Mouse (Mus musculus): ENCODE measurements around the gene Usp35. TPM values are rescaled to one million over a fixed set of nuclear protein-coding genes. Genes with fewer than 3 reads are reported as not detected.

Gene Usp35
- polyA plus RNA-seq, 1 experiment from 2014 or later: 5.1 TPM

GRCm38 (mm10) chr7:97309461-97310340, 22.1 kb downstream of the Usp35 start:
- Histone ChIP-seq H3K9ac (no peak overlapping the region), H3K36me3 (peaks cover 70% of the 10 kb centered on the region), H3K4me2 (replicated peaks) (no peak overlapping the region), H3K4me3 (no peak overlapping the region), H3K27ac (no peak overlapping the region), H3K27me3 (no peaks in the 10 kb centered on the region), H3K9me3 (replicated peaks) (no peaks in the 10 kb centered on the region), H3K4me1 (no peaks in the 10 kb centered on the region)
- WGBS: 91% methylated on average over 4 of the region's 4 CpGs
- no peak for ATAC-seq (ENCODE audit: low FRiP score)

GRCm38 (mm10) chr7:97307546-97307945, 24.3 kb downstream of the Usp35 start:
- ATAC-seq (ENCODE audit: low FRiP score): no peak

GRCm38 (mm10) chr7:97306813-97307212, 25.0 kb downstream of the Usp35 start:
- Histone ChIP-seq H3K36me3 (peaks cover 76% of the 10 kb centered on the region), H3K4me1 (no peaks in the 10 kb centered on the region), H3K4me3 (no peak overlapping the region), H3K9ac (no peak overlapping the region), H3K9me3 (replicated peaks) (no peaks in the 10 kb centered on the region), H3K4me2 (replicated peaks) (no peak overlapping the region), H3K27ac (no peak overlapping the region), H3K27me3 (no peaks in the 10 kb centered on the region)
- no peak for ATAC-seq (ENCODE audit: low FRiP score)
- WGBS: 97% methylated on average over 2 of the region's 2 CpGs

More at GRCm38 (mm10) chr7:97307546-97307945, 24.3 kb downstream of the Usp35 start:
- no peak overlapping the region for H3K4me3 ChIP-seq
- no peaks in the 10 kb centered on the region for H3K4me1 ChIP-seq
- H3K9ac ChIP-seq: no peak overlapping the region
- no peaks in the 10 kb centered on the region for H3K27me3 ChIP-seq
- 86% methylated on average over 1 of the region's 1 CpGs for WGBS
- H3K27ac ChIP-seq: no peak overlapping the region
- no peak overlapping the region for H3K4me2 ChIP-seq (replicated peaks)
- H3K36me3 ChIP-seq: peaks cover 81% of the 10 kb centered on the region
- no peaks in the 10 kb centered on the region for H3K9me3 ChIP-seq (replicated peaks)

GRCm38 (mm10) chr7:97305206-97305605, 26.6 kb downstream of the Usp35 start:
- 85% methylated on average over 4 of the region's 4 CpGs for WGBS
- Histone ChIP-seq H3K4me3 (no peak overlapping the region), H3K27me3 (no peaks in the 10 kb centered on the region), H3K27ac (no peak overlapping the region), H3K4me2 (replicated peaks) (no peak overlapping the region), H3K36me3 (peaks cover 60% of the 10 kb centered on the region), H3K9me3 (replicated peaks) (no peaks in the 10 kb centered on the region), H3K9ac (no peak overlapping the region), H3K4me1 (no peaks in the 10 kb centered on the region)
- no peak for ATAC-seq (ENCODE audit: low FRiP score)

GRCm38 (mm10) chr7:97304471-97304870, 27.3 kb downstream of the Usp35 start:
- Histone ChIP-seq H3K27ac (no peak overlapping the region), H3K4me1 (no peaks in the 10 kb centered on the region), H3K36me3 (peaks cover 53% of the 10 kb centered on the region), H3K9me3 (replicated peaks) (no peaks in the 10 kb centered on the region), H3K4me2 (replicated peaks) (no peak overlapping the region), H3K9ac (no peak overlapping the region), H3K27me3 (no peaks in the 10 kb centered on the region), H3K4me3 (no peak overlapping the region)
- no peak for ATAC-seq (ENCODE audit: low FRiP score)

- Histone ChIP-seq H3K9ac (no peak overlapping the region), H3K27ac (no peak overlapping the region), H3K36me3 (peaks cover 45% of the 10 kb centered on the region), H3K9me3 (replicated peaks) (no peaks in the 10 kb centered on the region), H3K4me2 (replicated peaks) (no peak overlapping the region), H3K27me3 (no peaks in the 10 kb centered on the region), H3K4me3 (no peak overlapping the region), H3K4me1 (no peaks in the 10 kb centered on the region)
- WGBS: 77% methylated on average over 2 of the region's 2 CpGs
- ATAC-seq (ENCODE audit: low FRiP score): no peak
These were observed 28.2 kb downstream of the Usp35 start for GRCm38 (mm10) chr7:97303614-97304013.

- WGBS: 85% methylated on average over 4 of the region's 4 CpGs
- H3K9ac ChIP-seq: no peak overlapping the region
- H3K27ac ChIP-seq: no peak overlapping the region
- H3K4me1 ChIP-seq: no peaks in the 10 kb centered on the region
- no peaks in the 10 kb centered on the region for H3K27me3 ChIP-seq
- H3K4me2 ChIP-seq (replicated peaks): no peak overlapping the region
- peaks cover 38% of the 10 kb centered on the region for H3K36me3 ChIP-seq
- no peaks in the 10 kb centered on the region for H3K9me3 ChIP-seq (replicated peaks)
- H3K4me3 ChIP-seq: no peak overlapping the region
- no peak for ATAC-seq (ENCODE audit: low FRiP score)
These were observed 28.9 kb downstream of the Usp35 start for GRCm38 (mm10) chr7:97302876-97303275.

GRCm38 (mm10) chr7:97302261-97302660, 29.6 kb downstream of the Usp35 start:
- Histone ChIP-seq H3K27ac (no peak overlapping the region), H3K4me2 (replicated peaks) (no peak overlapping the region), H3K4me3 (no peak overlapping the region), H3K9ac (no peak overlapping the region), H3K36me3 (peaks cover 38% of the 10 kb centered on the region), H3K9me3 (replicated peaks) (no peaks in the 10 kb centered on the region), H3K27me3 (no peaks in the 10 kb centered on the region), H3K4me1 (no peaks in the 10 kb centered on the region)
- no peak for ATAC-seq (ENCODE audit: low FRiP score)
- WGBS: 88% methylated on average over 4 of the region's 4 CpGs

GRCm38 (mm10) chr7:97301321-97301720, 30.5 kb downstream of the Usp35 start:
- no peaks in the 10 kb centered on the region for H3K9me3 ChIP-seq (replicated peaks)
- peaks cover 32% of the 10 kb centered on the region for H3K36me3 ChIP-seq
- no peak overlapping the region for H3K4me2 ChIP-seq (replicated peaks)
- H3K4me3 ChIP-seq: no peak overlapping the region
- no peak for ATAC-seq (ENCODE audit: low FRiP score)
- no peaks in the 10 kb centered on the region for H3K4me1 ChIP-seq
- H3K27ac ChIP-seq: no peak overlapping the region
- H3K9ac ChIP-seq: no peak overlapping the region
- H3K27me3 ChIP-seq: no peaks in the 10 kb centered on the region
- 86% methylated on average over 8 of the region's 8 CpGs for WGBS

- Histone ChIP-seq H3K9me3 (replicated peaks) (no peaks in the 10 kb centered on the region), H3K36me3 (peaks cover 30% of the 10 kb centered on the region), H3K27ac (no peak overlapping the region)
These were observed 30.9 kb downstream of the Usp35 start for GRCm38 (mm10) chr7:97300914-97301313.

GRCm38 (mm10) chr7:97298943-97299342, 32.9 kb downstream of the Usp35 start:
- Histone ChIP-seq H3K4me2 (replicated peaks) (no peak overlapping the region), H3K4me1 (no peaks in the 10 kb centered on the region), H3K27ac (no peak overlapping the region), H3K9me3 (replicated peaks) (no peaks in the 10 kb centered on the region), H3K27me3 (no peaks in the 10 kb centered on the region), H3K9ac (no peak overlapping the region), H3K36me3 (peaks cover 12% of the 10 kb centered on the region), H3K4me3 (no peak overlapping the region)
- ATAC-seq (ENCODE audit: low FRiP score): no peak
- WGBS: 88% methylated on average over 6 of the region's 6 CpGs

More at GRCm38 (mm10) chr7:97300914-97301313, 30.9 kb downstream of the Usp35 start:
- H3K4me2 ChIP-seq (replicated peaks): no peak overlapping the region
- WGBS: 91% methylated on average over 2 of the region's 2 CpGs
- ATAC-seq (ENCODE audit: low FRiP score): no peak
- H3K4me3 ChIP-seq: no peak overlapping the region
- H3K4me1 ChIP-seq: no peaks in the 10 kb centered on the region
- no peak overlapping the region for H3K9ac ChIP-seq
- no peaks in the 10 kb centered on the region for H3K27me3 ChIP-seq

- Histone ChIP-seq H3K4me1 (no peaks in the 10 kb centered on the region), H3K4me2 (replicated peaks) (no peak overlapping the region), H3K4me3 (no peak overlapping the region), H3K9ac (no peak overlapping the region), H3K27ac (no peak overlapping the region), H3K9me3 (replicated peaks) (no peaks in the 10 kb centered on the region), H3K27me3 (no peaks in the 10 kb centered on the region), H3K36me3 (0 out of 2 replicates have a peak, but pooled peaks cover 5% of the 10 kb centered on the region)
- WGBS: 88% methylated on average over 2 of the region's 2 CpGs
- no peak for ATAC-seq (ENCODE audit: low FRiP score)
These were observed 33.5 kb downstream of the Usp35 start for GRCm38 (mm10) chr7:97298279-97298678.

GRCm38 (mm10) chr7:97297466-97297865, 34.4 kb downstream of the Usp35 start:
- ATAC-seq (ENCODE audit: low FRiP score): 0 out of 2 replicates have a peak, but pooled peaks have one; percentile 22
- H3K4me2 ChIP-seq (replicated peaks): no peak overlapping the region
- H3K9me3 ChIP-seq (replicated peaks): no peaks in the 10 kb centered on the region
- H3K4me3 ChIP-seq: no peak overlapping the region
- H3K27me3 ChIP-seq: no peaks in the 10 kb centered on the region
- no peak overlapping the region for H3K27ac ChIP-seq
- 0% methylated on average over 2 of the region's 2 CpGs for whole genome bisulfite sequencing
- no peak overlapping the region for H3K9ac ChIP-seq
- H3K4me1 ChIP-seq: no peaks in the 10 kb centered on the region
- H3K36me3 ChIP-seq: no peaks in the 10 kb centered on the region

Measured in hindbrain, embryonic 12.5 days (tissue).